Mouse (Mus musculus): ENCODE measurements at regions not wholly inside any gene's neighbourhood (a gene's known extent, or its start where the extent isn't known, plus 50 kb on each side); places are given as distances from the start of the nearest gene placed in this dataset.

DNA sequence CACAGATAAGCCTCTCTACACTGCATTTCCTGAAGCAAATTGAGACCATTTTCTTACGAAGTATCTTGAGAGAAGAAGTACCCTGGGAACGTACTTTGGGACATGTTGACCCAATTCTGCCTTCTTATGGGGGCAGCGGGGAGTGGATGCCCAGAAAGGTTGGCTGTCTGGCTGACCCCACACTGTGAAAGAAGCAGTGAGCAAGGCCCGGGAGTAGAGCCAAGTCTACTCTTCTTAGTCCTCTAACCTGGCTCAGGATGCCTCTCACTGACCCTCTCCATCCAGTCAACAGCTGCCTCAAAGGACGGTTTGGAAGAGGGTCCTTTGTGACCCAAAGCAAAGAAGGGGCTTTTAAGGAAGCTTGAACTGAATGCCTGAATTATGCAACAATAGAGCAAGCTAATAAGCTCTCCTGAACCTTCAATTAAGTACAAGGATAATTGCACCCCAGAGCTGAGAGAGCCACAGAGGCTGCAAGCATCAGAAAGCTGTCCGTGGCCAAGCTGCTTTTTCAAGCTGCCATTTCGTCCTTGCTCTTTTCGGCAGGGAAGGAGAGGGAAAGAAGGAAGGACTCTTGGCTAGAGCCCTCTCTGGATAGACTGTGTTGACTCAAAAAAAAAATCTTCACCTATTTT is 70.3 kb downstream of the Pctp start:
- no peak for DNase-seq (ENCODE audit: low spot score)

DNA sequence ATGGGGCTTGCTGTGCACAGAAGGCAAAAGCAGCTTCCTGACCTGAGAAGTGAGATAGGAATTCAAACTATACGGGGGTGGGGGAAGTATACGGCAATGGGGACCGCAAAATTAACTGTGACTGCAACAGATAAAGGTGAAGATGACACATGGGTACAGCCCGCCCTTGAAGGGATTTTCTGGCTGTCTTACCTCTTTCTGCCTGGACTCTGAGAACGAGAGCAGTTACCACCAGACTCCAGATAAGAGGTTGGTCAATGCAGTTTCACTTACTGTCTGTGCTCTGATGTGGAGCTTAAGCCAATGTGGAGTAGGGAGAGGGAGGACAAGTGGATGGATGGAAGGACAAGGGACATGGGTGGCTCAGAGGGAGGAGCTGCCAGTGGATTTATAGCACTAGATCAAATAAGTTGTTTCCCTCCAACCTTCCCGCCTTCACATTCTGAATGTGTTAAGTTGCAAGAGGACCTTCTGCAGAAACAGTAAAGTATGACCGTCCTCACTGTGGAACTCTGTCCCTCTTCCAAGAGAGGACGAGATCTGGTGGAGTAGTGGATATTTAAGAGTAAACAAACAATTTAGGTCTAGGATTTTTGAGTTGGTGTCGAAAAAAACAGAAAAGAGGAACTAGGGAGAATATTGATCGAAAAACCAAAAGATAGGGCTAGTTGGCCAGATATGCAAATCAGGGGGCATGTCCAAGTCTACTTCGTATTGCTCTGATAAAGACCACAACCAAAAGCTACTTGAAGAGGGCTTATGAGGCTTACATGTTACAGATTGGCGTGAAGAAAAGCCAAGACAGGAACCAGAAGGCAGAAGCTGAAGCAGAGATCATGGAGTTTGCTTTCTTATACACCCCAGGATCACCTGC is 73.3 kb downstream of the Pctp start:
- DNase-seq (ENCODE audit: low spot score), result no peak

DNA sequence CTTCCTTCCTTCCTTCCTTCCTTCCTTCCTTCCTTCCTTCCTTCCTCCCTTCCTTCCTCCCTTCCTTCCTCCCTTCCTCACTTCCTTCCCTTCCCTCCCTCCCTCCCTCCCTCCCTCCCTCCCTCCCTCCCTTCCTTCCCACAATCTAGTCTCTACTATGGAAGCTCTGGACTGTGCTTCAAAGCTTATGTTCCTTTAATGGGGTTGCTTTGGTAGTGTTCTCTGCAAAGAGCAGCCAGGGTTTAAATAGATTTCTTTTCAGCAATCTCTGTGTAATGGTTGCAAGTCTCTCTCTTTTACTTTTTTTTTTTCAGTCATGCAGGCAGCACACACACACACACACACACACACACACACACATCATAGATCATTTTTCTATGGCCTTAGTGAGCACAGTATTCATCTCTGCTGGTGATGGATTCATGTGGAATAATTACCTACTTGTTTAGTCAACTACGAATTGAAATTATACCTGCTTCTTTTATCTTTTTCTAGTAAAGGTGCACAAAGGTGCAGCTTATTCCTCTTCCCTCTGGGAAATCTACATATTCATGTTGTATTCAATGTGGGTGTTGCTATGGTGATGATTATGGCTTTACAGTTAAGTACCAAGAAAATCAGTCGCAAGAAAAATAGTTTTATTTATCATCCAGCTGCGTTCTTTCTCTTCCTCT is 75.1 kb downstream of the Pctp start:
- no peak for DNase-seq (ENCODE audit: low spot score)

DNA sequence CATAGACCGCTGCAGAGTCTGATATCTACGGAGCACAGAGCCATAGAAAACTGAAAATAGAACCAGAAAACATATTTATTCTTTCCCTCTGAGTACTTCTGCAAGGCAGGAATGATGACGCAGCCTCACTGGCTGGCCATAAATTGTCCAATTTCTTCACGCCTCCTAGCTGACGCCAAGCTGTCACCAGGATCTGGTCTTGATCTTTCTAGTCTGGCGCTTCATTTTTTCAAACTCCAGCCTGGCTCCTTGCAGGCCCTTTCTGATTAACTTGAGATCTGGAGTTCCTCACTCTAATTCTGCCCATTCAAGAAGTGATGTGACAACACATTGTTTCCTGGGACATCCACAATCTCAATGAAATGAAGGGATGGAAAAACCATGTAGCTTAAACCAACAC is 80.1 kb downstream of the Pctp start:
- DNase-seq (ENCODE audit: low spot score), result no peak

DNA sequence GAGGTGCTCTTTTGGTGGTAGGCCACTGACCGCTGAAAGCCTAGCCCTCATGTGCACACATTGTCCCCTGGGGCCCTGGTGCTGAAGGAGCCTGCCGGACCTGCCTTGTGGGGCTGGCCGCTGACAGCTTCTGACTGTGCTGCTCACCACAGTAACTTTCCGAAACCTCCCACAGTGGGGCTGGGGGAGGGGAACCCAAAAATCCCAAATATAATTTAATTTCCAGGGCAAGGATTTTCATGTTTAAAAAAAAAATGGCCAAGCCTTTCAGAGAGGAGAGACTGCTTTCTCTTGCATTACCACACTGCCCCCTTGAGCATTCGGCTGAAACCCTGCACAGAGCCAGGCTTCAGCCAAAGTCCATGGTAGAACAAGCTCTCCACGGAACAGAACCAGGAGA is 81.5 kb downstream of the Pctp start:
- DNase-seq (ENCODE audit: low spot score), result no peak

DNA sequence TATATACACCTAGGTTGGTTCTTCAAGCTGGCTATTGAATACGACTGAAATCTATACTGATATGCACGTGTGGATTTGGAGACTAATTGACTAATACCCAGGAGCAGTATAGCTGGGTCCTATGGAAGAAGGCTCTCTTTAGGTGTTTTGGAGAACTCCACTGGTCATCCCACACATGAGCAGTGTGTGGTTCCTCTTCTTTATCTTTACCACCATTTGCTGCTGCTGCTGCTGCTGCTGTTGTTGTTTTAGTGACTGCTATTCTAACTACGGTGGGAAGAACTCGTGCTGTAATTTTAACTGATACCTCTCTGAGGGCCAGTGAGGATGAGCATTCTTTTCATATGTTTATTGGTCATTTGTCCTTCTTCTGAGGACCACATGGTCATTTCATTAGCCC is 86.9 kb downstream of the Pctp start:
- DNase-seq (ENCODE audit: low spot score), result no peak

DNA sequence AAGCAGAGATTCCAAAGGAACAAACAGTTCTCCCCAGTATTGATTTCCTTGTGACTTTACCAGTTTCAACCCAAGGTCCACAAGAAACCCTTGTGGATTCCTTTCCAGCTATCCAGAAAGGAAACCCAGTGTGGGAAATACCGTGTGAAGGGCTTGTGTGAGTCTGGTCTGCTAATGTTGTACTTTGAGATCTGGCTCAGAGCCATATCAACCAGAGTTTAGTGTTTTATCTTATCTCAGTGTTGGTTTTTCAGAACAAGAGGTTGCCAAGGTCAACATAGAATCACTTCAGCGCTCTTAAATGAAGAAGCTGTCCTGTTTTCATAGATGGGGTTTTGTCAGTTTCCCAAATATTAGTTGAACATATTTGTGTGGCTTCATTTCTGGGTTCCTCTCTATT is 88.1 kb downstream of the Pctp start:
- DNase-seq (ENCODE audit: low spot score), result no peak

- no peak for DNase-seq (ENCODE audit: low spot score)
Observed at GRCm38 (mm10) chr11:89901241-89901740, 101.4 kb downstream of the Pctp start.

DNA sequence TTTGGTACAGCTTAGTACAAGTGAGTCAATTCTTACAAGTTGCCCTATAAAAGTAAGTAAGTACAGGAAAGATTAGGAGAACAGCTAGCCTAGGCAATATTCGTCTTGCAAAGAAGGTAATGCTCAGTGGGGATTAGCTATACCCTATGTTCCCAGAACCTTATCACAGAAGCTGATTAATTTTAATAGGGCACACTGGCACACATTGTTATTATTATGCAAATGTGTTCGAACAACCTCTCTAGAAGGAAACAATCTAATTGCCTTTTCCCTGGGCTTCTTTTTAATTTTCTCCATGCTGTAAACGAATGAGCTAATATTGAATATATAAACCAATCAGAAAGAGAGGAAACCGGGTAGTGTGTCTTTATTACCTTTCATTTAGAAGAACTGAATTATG is 104.2 kb downstream of the Pctp start:
- DNase-seq (ENCODE audit: low spot score), result no peak

- no peak for DNase-seq (ENCODE audit: low spot score)
Observed at GRCm38 (mm10) chr11:89896854-89897253, 105.8 kb downstream of the Pctp start.

DNA sequence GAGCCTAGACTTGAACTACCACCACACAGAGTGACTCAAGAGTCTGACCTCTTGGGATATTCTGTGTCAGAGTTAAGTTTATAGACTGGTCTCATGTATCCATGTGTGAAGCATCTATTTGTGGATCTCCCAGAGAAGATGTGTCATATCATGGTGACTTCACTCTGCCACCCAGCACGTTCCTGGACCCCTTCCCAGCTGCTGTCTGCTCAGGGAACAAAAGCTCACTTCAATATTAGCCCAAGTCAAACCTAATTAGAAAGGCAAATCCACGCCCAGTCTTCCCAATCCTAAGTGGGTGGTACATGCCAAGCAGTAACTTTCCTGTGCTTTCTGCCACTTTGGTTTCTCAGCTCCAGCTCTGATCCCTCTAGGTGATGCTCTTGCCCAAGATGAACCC is 94.1 kb upstream of the Ankfn1 start:
- DNase-seq (ENCODE audit: low spot score), result no peak

GRCm38 (mm10) chr11:89867575-89867974 is 90.1 kb upstream of the Ankfn1 start:
- no peak for DNase-seq (ENCODE audit: low spot score)

DNA sequence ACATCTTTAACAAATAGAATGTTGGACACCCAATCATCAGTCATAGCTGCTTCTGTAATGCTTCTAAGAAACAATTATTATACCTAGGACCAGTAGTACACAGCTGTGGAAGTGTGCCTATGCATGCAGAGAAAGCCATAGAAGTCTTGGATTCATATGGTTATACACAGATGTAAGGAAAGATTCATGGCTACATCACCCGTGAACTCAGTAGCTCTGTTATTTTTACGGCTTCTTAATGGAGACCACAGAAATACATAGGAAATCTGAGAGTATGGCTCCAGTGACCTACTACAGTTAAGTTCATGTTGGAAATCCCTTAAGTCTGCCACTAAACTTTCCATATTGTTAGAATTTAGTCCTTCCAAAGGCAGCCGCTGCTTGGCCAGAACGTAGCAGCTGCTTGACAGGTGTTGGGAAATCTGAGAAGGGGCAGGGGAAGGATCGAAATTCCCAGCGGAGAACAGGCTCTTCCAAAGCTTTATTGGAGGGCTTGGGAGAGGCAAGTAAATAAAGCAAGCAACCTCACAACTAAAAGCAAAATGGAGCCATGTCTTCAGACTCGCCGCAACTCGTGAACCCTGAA is 78.8 kb upstream of the Ankfn1 start:
- DNase-seq (ENCODE audit: low spot score), result no peak

DNA sequence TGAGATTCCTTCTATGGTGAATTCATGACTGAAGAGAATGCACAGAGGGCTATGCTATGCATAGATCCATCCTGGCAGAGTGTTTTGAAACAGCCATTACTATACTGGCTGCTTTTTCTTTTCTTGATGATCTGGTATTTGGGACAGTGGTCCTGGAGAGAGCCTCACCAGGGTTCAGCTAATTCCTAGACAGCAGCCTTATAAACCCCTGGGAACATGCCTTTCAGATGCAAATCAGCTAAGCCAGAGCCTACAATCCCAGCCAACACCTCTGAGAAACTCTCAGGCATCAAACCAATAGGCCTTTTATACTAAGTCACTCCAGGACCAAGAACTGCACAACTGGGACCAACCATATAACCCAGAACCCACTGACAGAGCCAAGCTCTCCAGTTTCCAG is 64.4 kb upstream of the Ankfn1 start:
- no peak for DNase-seq (ENCODE audit: low spot score)

DNA sequence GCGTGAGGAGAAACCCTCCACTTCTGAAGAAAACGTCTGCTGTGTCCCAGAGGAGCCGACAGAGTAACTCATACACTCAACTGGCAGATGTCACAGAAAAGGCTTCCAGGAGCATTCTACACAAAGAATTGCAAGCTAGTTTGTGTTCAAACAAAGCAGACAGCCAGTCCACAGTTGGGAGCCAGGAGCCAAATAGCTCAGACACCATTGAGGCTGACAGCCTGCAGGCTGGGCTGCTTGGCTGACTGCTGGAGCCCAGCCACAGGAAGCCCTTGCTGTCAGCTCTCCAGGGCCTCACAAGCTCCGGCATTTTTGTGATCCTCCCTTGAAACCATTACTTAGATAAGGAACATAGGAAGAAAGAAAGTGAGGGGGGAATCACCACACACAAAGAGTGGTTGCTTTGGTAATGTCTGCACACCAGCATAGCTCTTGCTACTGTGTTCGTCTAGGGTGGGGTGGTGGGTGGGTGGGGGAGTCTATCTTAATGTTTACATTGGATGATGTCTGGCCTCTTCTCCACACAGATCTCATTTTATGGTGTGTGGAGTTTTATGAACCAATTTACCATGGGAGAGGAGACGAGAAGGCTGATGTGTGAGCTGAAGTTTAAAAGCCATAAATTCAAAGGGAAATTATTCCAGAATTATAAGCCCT is 62.3 kb upstream of the Ankfn1 start:
- peak; percentile 9 for DNase-seq (ENCODE audit: low spot score)

DNA sequence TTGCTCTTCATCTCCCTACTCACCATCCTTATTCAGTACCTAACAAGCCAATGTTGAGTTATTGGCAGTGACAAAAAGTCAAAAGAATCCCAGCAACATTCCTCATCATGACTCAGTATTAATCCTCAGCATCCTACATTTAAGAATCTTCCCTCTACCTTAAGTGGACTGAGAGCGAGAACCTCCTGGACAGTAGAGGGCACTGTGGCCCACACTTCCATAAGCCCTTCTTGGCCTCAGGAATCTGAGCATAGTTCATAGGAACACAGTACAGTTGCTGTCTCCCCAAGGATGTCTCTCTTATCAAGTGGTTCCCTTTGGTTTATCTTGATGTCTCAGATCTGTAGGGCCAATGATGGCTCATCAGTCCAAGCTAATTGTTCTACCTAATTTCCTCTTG is 60.5 kb upstream of the Ankfn1 start:
- no peak for DNase-seq (ENCODE audit: low spot score)

GRCm38 (mm10) chr11:89836897-89837296 is 59.4 kb upstream of the Ankfn1 start:
- no peak for DNase-seq (ENCODE audit: low spot score)

- no peak for DNase-seq (ENCODE audit: low spot score)
Observed at GRCm38 (mm10) chr11:89834068-89834467, 56.6 kb upstream of the Ankfn1 start.

DNA sequence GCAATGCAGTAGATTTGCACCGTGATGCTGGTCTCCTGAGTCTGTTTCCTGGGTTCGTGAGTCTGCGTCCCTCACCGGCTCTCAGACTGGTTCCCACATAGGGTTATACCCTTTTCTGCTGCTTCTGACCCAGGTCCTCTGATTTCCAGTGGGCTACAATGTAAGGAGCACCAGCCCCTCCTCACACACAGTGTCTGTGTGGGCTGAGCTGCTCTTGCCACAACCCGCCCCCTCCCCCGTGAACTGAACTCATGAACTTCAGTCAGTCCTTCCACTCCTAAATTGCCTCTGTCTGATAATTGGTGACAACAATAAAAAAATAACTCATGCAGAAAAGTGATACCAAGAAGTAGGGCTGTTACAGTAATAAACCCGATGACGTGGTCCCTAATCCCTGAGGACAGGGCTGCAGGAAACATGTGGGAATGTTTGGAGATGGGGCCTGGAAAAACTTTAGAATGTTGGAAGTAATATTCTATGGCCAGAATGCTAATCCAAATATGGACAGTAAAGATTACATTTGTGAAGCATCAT is 54.2 kb upstream of the Ankfn1 start:
- DNase-seq (ENCODE audit: low spot score), result no peak

Measured in ovary, postnatal 10 days (tissue).